Mouse (Mus musculus) neural tube, embryonic 12.5 days (tissue): ENCODE measurements around the gene Dazap2. TPM values are rescaled to one million over a fixed set of nuclear protein-coding genes. Genes with fewer than 3 reads are reported as not detected.
A peak's percentile ranks its signal among the peaks of the same experiment; 100 is the strongest.

Source experiments
- ATAC-seq: fragments of 200-750 bp; cut with Nextera tagmentation; 2 replicates; pipeline ENCODE4 v1.8.0; 2017; ENCODE audit warnings: low read depth, mild to moderate bottlenecking, moderate TSS enrichment, moderate library complexity; ENCODE audit not compliant: low FRiP score
- H3K27ac ChIP-seq: fragments of 300-500 bp; sonication (generic); 2 replicates; pipeline ENCODE4 v1.5.1; 2016
- H3K27me3 ChIP-seq: fragments of 300-500 bp; sonication (generic); replicated peaks from 2 replicates; pipeline ENCODE4 v1.6.1; 2016; ENCODE audit warnings: mild to moderate bottlenecking
- H3K36me3 ChIP-seq: fragments of 300-500 bp; sonication (generic); 2 replicates; pipeline ENCODE4 v1.6.1; 2016; ENCODE audit warnings: mild to moderate bottlenecking
- H3K4me1 ChIP-seq: fragments of 300-500 bp; sonication (generic); 2 replicates; pipeline ENCODE4 v1.6.1; 2016
- H3K4me2 ChIP-seq: fragments of 300-500 bp; sonication (generic); replicated peaks from 2 replicates; pipeline ENCODE4 v1.6.1; 2016; ENCODE audit warnings: mild to moderate bottlenecking
- H3K4me3 ChIP-seq: fragments of 300-500 bp; sonication (generic); 2 replicates; pipeline ENCODE4 v1.5.1; 2016
- H3K9ac ChIP-seq: fragments of 300-500 bp; sonication (generic); 2 replicates; pipeline ENCODE4 v1.6.1; 2016; ENCODE audit warnings: mild to moderate bottlenecking
- H3K9me3 ChIP-seq: fragments of 300-500 bp; sonication (generic); 2 replicates; pipeline ENCODE4 v1.6.1; 2016; ENCODE audit warnings: mild to moderate bottlenecking
- WGBS: fragments of 180-500 bp; shearing (Covaris S2); methylation state at CpG from one replicate; pipeline ENCODE4 v1.1.7; 2016; 5-methylcytosine and 5-hydroxymethylcytosine counted together
- polyA plus RNA-seq: library from polyadenylated mRNA; unstranded; fragments of >200 nt; fragmentation: Nextera tagmentation; extraction: Ambion mirVana; gene quantifications from 2 replicates; pipeline ENCODE4 v1.2.1, GENCODE M21; 2016

The Dazap2 gene
- polyA plus RNA-seq, 1 experiment from 2014 or later = 182 TPM

DNA sequence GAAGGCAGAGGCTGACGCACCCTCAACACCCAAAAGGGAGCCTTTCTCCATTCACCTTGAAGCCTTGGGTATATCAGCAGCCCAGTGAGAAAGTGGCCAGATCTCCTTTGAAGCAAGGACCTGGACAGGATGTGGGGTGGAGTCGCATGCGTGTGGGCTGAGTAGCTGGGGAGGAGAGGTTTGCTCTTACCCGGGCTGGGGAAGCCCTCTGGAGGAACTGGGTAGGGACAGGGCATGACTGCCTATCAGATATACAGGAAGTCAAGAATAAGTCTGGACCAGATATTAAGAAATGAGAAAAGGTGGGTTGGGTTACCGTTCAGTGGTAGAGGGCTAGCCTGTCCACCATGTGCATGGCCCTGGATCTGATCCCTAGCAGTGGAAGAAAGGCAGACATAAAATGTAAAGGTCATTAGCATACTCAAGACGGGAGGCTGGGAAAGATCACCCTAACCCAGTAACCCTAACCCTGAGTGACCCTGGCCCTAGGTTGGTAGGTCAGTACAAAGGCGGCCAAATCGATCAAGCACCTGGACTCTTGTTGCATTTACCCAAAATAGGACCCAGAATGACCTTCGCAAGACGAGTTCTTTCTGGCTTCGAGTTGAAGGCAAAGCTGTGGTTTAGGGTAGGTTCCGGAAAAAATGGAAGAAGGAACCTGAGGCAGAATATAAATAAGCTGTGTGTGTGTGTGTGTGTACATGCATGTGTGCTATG is 16.5 kb downstream of the Dazap2 start:
- peaks cover 28% of the 10 kb centered on the region for H3K27me3 ChIP-seq
- H3K36me3 ChIP-seq = no peaks in the 10 kb centered on the region
- H3K4me2 ChIP-seq = no peak overlapping the region
- no peak overlapping the region for H3K4me3 ChIP-seq
- no peak overlapping the region for H3K9ac ChIP-seq
- peaks cover 8% of the 10 kb centered on the region for H3K4me1 ChIP-seq
- WGBS = 84% methylated on average over 12 of the region's 12 CpGs
- no peaks in the 10 kb centered on the region for H3K9me3 ChIP-seq
- no peak for ATAC-seq
- H3K27ac ChIP-seq = no peak overlapping the region

DNA sequence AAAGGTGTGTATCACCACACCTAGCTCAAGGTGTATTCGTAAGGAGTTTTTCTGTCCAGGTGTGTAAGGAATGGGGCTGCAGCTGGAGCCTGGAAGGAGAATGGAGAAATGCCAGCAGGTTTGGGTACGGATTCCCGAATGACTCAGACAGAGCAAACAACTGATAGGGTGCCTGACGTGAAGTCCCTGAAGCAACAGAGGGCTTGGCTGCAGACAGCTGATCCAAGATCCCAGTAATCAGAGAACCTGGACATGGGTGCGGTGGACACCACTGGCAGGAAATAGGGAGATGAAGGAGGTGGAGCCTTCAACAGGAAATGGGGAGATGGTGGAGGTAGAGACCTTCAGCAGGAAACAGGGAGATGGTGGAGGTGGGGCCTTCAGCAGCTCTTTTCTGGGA is 17.2 kb downstream of the Dazap2 start:
- no peak overlapping the region for H3K4me3 ChIP-seq
- H3K27me3 ChIP-seq = peaks cover 35% of the 10 kb centered on the region
- 88% methylated on average over 5 of the region's 5 CpGs for WGBS
- no peak overlapping the region for H3K4me2 ChIP-seq
- H3K9ac ChIP-seq = no peak overlapping the region
- no peak for ATAC-seq
- H3K27ac ChIP-seq = no peak overlapping the region
- no peaks in the 10 kb centered on the region for H3K9me3 ChIP-seq
- no peaks in the 10 kb centered on the region for H3K36me3 ChIP-seq
- peaks cover 15% of the 10 kb centered on the region for H3K4me1 ChIP-seq

DNA sequence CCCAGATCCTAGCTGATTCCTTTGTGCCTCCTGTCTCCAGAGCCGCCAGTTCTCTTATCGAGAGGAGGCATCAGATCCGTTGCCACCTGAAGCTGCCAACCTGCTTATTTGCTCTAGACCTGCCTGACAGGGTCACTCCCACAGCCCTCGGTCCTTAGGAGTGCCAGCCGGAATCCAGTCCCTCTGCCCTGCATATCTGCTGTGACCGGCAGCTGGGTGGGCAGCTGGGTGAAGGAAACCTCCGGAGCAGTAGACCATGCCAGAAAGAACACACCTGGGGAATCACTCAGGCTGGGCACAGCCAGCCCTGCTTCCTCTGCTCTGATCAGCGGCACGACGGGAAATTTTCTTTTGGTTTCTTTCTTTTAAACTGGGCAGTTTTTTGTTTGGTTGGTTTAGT is 18.2 kb downstream of the Dazap2 start:
- 86% methylated on average over 10 of the region's 10 CpGs for WGBS

DNA sequence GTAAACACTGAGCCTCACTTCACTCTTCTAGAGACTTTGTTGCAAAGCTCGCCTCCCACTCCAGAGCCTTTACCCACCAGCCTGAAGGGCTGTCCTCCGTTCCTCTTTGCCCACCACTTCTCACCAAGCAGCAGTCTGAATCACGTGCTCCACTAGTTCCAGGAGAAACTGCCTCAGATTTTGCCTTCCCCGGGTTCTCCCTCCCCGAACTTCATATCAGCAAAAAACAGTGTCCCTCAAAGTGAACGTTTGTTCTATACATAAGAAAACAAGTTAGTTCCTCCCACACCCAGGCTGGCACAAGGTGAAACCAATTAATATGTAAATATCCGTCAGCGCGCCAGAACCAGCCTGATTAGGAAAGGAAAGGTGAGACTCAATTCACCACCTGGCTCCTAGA is 20.1 kb downstream of the Dazap2 start:
- Histone ChIP-seq H3K36me3 (no peaks in the 10 kb centered on the region), H3K4me3 (no peak overlapping the region), H3K4me1 (peaks cover 11% of the 10 kb centered on the region), H3K27me3 (peaks cover 53% of the 10 kb centered on the region), H3K4me2 (no peak overlapping the region), H3K9ac (no peak overlapping the region), H3K27ac (no peak overlapping the region), H3K9me3 (no peaks in the 10 kb centered on the region)
- ATAC-seq = no peak
- WGBS = 9% methylated on average over 9 of the region's 9 CpGs

More for the DNA sequence above, 18.2 kb downstream of the Dazap2 start:
- Histone ChIP-seq H3K9ac (no peak overlapping the region), H3K4me3 (no peak overlapping the region), H3K27ac (no peak overlapping the region), H3K36me3 (no peaks in the 10 kb centered on the region), H3K27me3 (peaks cover 45% of the 10 kb centered on the region), H3K9me3 (no peaks in the 10 kb centered on the region), H3K4me1 (peaks cover 11% of the 10 kb centered on the region), H3K4me2 (no peak overlapping the region)
- ATAC-seq = no peak

DNA sequence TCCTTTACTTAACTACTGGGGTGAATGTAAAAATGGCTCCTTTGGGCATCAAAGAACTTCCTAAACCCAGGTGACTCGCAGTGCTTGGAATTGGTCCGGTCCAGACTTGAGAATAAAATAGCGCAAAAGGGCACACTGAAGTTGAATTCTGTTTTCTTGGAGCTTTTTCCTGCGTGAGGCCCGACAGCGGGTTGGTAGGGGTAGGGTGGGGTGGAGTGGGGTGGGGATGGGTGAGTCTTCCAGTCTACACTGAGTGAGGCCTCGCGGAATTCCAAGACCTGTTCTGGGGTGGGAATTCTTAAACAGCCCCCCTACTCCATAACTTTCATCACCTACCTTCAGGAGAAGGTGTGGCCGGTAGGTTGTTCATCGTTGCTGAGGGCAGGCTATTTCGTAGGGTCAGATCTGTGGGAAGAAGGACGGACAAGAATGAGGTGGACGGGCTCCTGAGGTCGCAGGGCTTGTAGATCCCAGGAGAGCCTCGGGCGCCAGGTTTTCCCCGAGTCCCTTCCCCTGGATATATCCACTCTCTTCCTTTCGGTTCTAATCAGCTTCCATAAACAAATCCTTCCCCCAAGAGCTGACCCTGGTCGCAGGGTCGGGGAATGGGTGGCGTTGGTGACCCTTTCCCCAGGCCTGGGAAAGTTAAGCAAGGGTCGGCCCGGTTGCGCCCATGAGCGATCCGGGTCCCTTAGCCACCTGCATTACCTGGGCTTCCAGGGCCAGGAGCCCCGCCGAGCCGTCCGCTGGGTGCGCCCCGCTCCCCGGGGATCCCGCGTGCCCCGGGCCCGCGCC is 20.9 kb downstream of the Dazap2 start:
- H3K27ac ChIP-seq = no peak overlapping the region
- no peaks in the 10 kb centered on the region for H3K9me3 ChIP-seq
- WGBS = 3% methylated on average over 38 of the region's 38 CpGs
- H3K36me3 ChIP-seq = no peaks in the 10 kb centered on the region
- no peak for ATAC-seq
- peak overlapping the region; percentile 78 for H3K4me2 ChIP-seq
- H3K4me3 ChIP-seq = peak overlapping the region; percentile 36
- H3K9ac ChIP-seq = peak overlapping the region; percentile 48; the same call in 1 of the 2 replicates
- peaks cover 11% of the 10 kb centered on the region for H3K4me1 ChIP-seq
- peaks cover 53% of the 10 kb centered on the region for H3K27me3 ChIP-seq

DNA sequence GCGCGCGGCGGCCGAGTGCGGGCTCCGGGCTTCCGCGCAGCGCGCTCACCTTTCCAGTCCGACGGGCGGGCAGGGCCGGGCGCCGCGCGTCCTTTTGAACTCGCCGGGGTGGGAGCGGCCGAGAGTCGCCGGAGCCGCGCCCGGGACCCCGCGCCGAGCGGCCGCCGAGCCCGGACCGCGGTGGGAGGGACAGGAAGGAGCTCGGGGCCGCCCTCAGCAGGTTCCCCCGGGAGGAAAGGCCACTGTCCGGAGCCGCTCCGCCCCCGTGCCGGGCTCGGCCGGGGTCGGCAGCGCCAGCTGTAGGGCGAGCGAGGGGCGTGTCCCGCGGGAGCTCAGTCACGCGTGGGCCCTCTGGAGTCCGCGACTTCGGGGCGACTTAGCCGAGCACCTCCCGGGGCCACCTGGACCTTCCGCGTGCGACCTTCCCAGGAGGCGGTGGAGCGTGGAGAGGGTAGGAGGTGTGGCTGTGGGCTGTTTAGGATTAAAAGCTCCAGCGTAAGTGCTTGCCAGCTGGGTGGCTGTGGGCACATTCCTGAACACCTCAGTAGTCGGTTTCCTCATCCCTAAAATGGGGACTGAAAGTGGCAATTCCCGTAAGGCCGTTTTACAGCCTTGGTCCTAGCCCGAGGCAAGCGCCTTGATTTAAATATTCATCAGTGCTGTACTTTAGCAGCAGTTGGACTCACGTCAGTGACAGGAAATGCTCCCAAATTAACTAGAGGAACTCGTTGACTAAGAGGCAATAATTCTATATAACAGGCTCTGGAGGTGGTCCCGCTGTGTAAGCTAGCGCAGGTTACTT is 21.8 kb downstream of the Dazap2 start, which contains the start of gene Smagp:
TSS of gene Smagp (minus strand) at position 241 of the 802 bp plus-strand sequence.
- Histone ChIP-seq H3K4me1 (peaks cover 11% of the 10 kb centered on the region), H3K9me3 (no peaks in the 10 kb centered on the region), H3K36me3 (no peaks in the 10 kb centered on the region), H3K4me2 (peak within 1 kb of the TSS; percentile 78), H3K4me3 (peak within 1 kb of the TSS; percentile 36), H3K9ac (peak within 1 kb of the TSS; percentile 48; the same call in 1 of the 2 replicates), H3K27me3 (peaks cover 53% of the 10 kb centered on the region), H3K27ac (no peak within 1 kb of the TSS)
- no peak for ATAC-seq
- under 1% methylated on average over 77 of the region's 77 CpGs for WGBS

DNA sequence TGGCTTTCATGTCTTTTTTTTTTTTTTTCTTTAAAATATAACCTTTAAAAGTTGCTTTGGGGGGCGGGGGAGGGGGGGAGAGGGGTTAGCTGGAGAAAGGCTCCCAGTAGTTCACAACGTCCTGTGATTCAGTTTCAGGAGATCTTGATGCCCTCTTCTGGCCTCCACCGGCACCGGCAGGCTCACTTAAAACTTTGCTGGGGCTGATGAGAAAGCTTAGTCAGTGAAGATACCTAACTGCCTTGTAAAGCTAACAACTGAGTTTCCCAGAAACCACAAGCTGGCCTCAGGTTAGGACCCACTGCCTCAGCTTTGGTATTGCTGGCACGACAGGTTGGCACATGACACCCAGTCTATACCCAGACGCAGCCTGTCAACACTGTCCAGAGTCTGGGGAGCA is 22.5 kb downstream of the Dazap2 start:
- no peak overlapping the region for H3K4me2 ChIP-seq
- WGBS = 19% methylated on average over 6 of the region's 6 CpGs

DNA sequence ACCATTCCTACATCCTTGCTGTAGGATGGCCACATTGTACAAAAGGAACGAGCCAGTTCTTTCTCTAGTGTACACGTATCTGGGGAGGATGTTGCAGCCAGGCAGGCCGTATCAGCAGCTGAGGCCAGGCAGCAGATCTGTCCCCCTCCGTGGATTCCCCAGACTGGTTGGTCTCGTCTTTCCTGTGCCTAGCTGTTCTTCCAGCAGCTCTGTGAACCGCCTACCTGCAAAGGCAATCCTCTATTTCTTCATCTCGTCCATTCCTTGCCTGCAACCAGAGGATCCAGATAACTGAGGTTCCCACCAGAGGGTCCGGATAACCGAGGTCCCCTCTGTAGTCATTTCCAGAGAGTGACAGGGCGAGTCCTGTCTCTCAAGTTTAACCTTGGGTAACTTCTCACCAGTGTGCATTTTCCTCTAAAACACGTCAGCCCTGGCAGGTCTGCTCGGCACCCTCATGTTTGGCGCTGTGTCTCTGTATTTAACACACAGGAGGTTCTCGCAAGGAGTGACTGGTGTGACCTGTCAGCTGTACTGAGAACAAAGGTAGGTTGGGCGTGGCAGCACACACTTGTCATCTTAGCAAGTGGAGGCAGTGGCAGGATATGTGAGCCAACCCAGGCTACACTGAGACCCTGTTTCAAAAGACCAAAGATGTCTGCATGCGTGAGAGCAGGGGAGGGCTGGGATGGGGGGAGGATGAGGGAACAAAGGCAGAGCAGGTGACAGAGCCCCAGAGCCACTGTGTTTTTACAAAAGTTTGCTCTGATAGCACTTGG is 25.0 kb downstream of the Dazap2 start:
- H3K9ac ChIP-seq = no peak overlapping the region
- peaks cover 39% of the 10 kb centered on the region for H3K27me3 ChIP-seq
- H3K4me3 ChIP-seq = no peak overlapping the region
- H3K4me1 ChIP-seq = peaks cover 11% of the 10 kb centered on the region
- no peak overlapping the region for H3K4me2 ChIP-seq
- no peak overlapping the region for H3K27ac ChIP-seq
- no peaks in the 10 kb centered on the region for H3K36me3 ChIP-seq
- WGBS = 79% methylated on average over 16 of the region's 16 CpGs
- H3K9me3 ChIP-seq = no peaks in the 10 kb centered on the region
- ATAC-seq = no peak

More for the DNA sequence above, 22.5 kb downstream of the Dazap2 start:
- H3K27me3 ChIP-seq = peaks cover 53% of the 10 kb centered on the region
- no peak overlapping the region for H3K27ac ChIP-seq
- H3K36me3 ChIP-seq = no peaks in the 10 kb centered on the region
- H3K9ac ChIP-seq = no peak overlapping the region
- H3K4me1 ChIP-seq = peaks cover 11% of the 10 kb centered on the region
- ATAC-seq = no peak
- H3K4me3 ChIP-seq = no peak overlapping the region
- no peaks in the 10 kb centered on the region for H3K9me3 ChIP-seq

DNA sequence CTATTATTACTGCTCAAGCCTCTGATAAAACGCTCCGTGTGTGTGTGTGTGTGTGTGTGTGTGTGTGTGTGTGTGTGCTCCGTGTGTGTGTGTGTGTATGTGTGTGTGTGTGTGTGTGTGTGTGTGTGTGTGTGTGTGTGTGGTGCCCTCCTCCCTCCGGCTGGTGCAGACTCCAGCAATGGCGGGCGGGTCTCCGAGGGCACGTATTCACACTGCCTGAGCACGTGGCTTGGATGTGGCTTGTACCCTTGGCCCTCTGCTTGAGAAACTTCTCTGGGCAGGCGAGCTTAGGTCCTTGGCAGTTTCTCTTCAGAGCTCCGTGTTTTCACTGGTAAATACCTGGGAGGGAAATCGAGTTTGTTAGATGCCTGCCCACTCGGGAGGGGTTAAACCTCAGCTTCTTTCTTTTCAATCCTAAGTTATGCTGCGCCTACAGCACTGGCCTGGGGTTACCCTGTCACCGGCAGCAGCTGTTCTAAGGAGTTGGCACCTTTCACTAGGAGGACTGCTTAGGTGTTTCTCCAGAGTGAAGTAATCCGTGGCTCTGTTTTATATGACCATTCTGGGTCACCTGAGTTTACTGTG is 26.2 kb downstream of the Dazap2 start:
- Histone ChIP-seq H3K36me3 (no peaks in the 10 kb centered on the region), H3K27me3 (peaks cover 28% of the 10 kb centered on the region), H3K9me3 (no peaks in the 10 kb centered on the region), H3K4me3 (no peak overlapping the region), H3K9ac (no peak overlapping the region), H3K4me2 (no peak overlapping the region), H3K27ac (no peak overlapping the region), H3K4me1 (peaks cover 10% of the 10 kb centered on the region)
- no peak for ATAC-seq
- WGBS = 79% methylated on average over 15 of the region's 16 CpGs

DNA sequence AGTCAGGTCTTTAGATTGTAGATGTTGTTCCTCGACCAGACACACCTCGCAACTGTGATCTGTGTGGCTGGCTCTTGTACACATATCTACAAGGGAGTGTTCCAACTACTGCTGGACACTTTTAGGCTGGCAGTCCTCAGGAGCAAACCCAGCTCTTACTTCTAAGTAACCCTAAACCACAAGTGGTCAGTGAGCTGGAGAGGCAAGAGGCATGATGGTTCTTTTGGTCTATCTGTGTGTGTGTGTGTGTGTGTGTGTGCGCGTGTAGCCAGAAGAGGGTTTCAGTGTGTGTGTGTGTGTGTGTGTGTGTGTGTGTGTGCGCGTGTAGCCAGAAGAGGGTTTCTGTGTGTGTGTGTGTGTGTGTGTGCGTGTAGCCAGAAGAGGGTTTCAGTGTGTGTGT is 27.3 kb downstream of the Dazap2 start:
- Histone ChIP-seq H3K27ac (no peak overlapping the region), H3K9ac (no peak overlapping the region), H3K4me1 (no peaks in the 10 kb centered on the region), H3K9me3 (no peaks in the 10 kb centered on the region), H3K4me3 (no peak overlapping the region), H3K27me3 (peaks cover 16% of the 10 kb centered on the region), H3K4me2 (no peak overlapping the region), H3K36me3 (no peaks in the 10 kb centered on the region)
- ATAC-seq = no peak
- 91% methylated on average over 7 of the region's 7 CpGs for WGBS

DNA sequence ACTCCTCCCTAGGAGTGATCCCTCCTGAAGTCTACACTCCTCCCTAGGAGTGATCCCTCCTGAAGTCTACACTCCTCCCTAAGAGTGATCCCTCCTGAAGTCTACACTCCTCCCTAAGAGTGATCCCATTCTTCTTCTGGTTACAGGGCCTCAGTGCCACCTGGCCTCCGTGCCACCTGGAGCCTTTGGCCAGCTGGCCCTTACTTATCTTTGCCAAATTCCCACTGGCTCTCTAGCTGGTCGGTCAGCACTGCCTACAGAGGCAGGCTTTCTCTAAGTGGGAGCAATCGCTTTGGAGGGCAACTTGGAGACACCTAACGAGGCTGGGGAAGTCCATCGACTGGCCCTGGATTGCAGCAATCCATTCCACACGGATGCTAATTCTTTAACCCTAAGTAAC is 31.0 kb downstream of the Dazap2 start:
- H3K27me3 ChIP-seq = no peaks in the 10 kb centered on the region
- no peak for ATAC-seq
- H3K36me3 ChIP-seq = no peaks in the 10 kb centered on the region
- 83% methylated on average over 6 of the region's 6 CpGs for WGBS
- H3K4me1 ChIP-seq = no peaks in the 10 kb centered on the region
- H3K9me3 ChIP-seq = no peaks in the 10 kb centered on the region
- H3K9ac ChIP-seq = no peak overlapping the region
- no peak overlapping the region for H3K27ac ChIP-seq
- H3K4me3 ChIP-seq = no peak overlapping the region
- no peak overlapping the region for H3K4me2 ChIP-seq
